Mouse (Mus musculus): ENCODE results near the gene Grip1. TPM values are rescaled to one million over a fixed set of nuclear protein-coding genes. Genes with fewer than 3 reads are reported as not detected.

Grip1 gene
- total and polyA plus RNA-seq, 3 experiments = 0.31 to 0.45 (median 0.42) TPM

- WGBS = 56% methylated on average over 7 of the region's 7 CpGs
- Histone ChIP-seq H3K4me3 (no peak overlapping the region), H3K9ac (ENCODE audit: low read depth, low read length) (no peak overlapping the region), H3K27me3 (ENCODE audit: control insufficient read depth, insufficient read depth, low read length) (no peaks in the 10 kb centered on the region), H3K36me3 (ENCODE audit: control insufficient read depth, insufficient read depth, low read length) (no peaks in the 10 kb centered on the region), H3K4me1 (ENCODE audit: control insufficient read depth, insufficient read depth, low read length) (no peaks in the 10 kb centered on the region), H3K79me2 (replicated peaks; ENCODE audit: control insufficient read depth, insufficient read depth, low read length) (no peaks in the 10 kb centered on the region), H3K27ac (no peak overlapping the region)
- intact Hi-C loops (cut with DNase I) = loop anchor here (2.0 kb wide), 1 partner anchor 508 kb away; no protein-coding TSS in a partner anchor
- no peak for DNase-seq
- TF ChIP-seq CTCF (IDR thresholded peaks at IDR 0.05) = no peak
- TF ChIP-seq POLR2A (IDR thresholded peaks at IDR 0.05; ENCODE audit: insufficient read depth, low read depth, low read length) = no peak
- TF ChIP-seq EP300 (IDR thresholded peaks at IDR 0.05; ENCODE audit: insufficient read depth, low read depth, low read length) = no peak
Measured at GRCm38 (mm10) chr10:119608998-119609397, 155.4 kb downstream of the Grip1 start.

- Histone ChIP-seq H3K27ac (no peak overlapping the region), H3K79me2 (replicated peaks; ENCODE audit: control insufficient read depth, insufficient read depth, low read length) (no peaks in the 10 kb centered on the region), H3K4me3 (no peak overlapping the region), H3K27me3 (ENCODE audit: control insufficient read depth, insufficient read depth, low read length) (no peaks in the 10 kb centered on the region), H3K36me3 (ENCODE audit: control insufficient read depth, insufficient read depth, low read length) (no peaks in the 10 kb centered on the region), H3K9ac (ENCODE audit: low read depth, low read length) (no peak overlapping the region), H3K4me1 (ENCODE audit: control insufficient read depth, insufficient read depth, low read length) (peaks cover under 1% of the 10 kb centered on the region; the same call in 1 of the 2 replicates)
- TF ChIP-seq EP300 (IDR thresholded peaks at IDR 0.05; ENCODE audit: insufficient read depth, low read depth, low read length) (no peak), POLR2A (IDR thresholded peaks at IDR 0.05; ENCODE audit: insufficient read depth, low read depth, low read length) (no peak), CTCF (IDR thresholded peaks at IDR 0.05) (peak; percentile 68)
- DNase-seq = peak in 1 of 2 experiments; percentile 30
- intact Hi-C loops (cut with DNase I) = loop anchor here (10.0 kb wide), 1 partner anchor 236 kb away; no protein-coding TSS in a partner anchor
- WGBS = 28% methylated on average over 9 of the region's 9 CpGs
Measured at GRCm38 (mm10) chr10:119610279-119610895, 156.8 kb downstream of the Grip1 start.

- H3K27me3 ChIP-seq (ENCODE audit: control insufficient read depth, insufficient read depth, low read length) = no peaks in the 10 kb centered on the region
- no peak overlapping the region for H3K27ac ChIP-seq
- H3K4me3 ChIP-seq = no peak overlapping the region
- TF ChIP-seq EP300 (IDR thresholded peaks at IDR 0.05; ENCODE audit: insufficient read depth, low read depth, low read length) (no peak), POLR2A (IDR thresholded peaks at IDR 0.05; ENCODE audit: insufficient read depth, low read depth, low read length) (no peak)
- no peaks in the 10 kb centered on the region for H3K36me3 ChIP-seq (ENCODE audit: control insufficient read depth, insufficient read depth, low read length)
- no peak overlapping the region for H3K9ac ChIP-seq (ENCODE audit: low read depth, low read length)
- peaks cover 4% of the 10 kb centered on the region for H3K4me1 ChIP-seq (ENCODE audit: control insufficient read depth, insufficient read depth, low read length)
- DNase-seq = no peak
- no peaks in the 10 kb centered on the region for H3K79me2 ChIP-seq (replicated peaks; ENCODE audit: control insufficient read depth, insufficient read depth, low read length)
- WGBS = 82% methylated on average over 5 of the region's 5 CpGs
- intact Hi-C loops (cut with DNase I) = loop anchor here (10.0 kb wide), 1 partner anchor 237 kb away; no protein-coding TSS in a partner anchor
Measured at GRCm38 (mm10) chr10:119612034-119612433, 158.4 kb downstream of the Grip1 start.

GRCm38 (mm10) chr10:119614726-119615125, 161.1 kb downstream of the Grip1 start:
- WGBS = 24% methylated on average over 7 of the region's 7 CpGs
- Histone ChIP-seq H3K4me1 (ENCODE audit: control insufficient read depth, insufficient read depth, low read length) (peaks cover 4% of the 10 kb centered on the region), H3K36me3 (ENCODE audit: control insufficient read depth, insufficient read depth, low read length) (no peaks in the 10 kb centered on the region), H3K4me3 (no peak overlapping the region), H3K27me3 (ENCODE audit: control insufficient read depth, insufficient read depth, low read length) (no peaks in the 10 kb centered on the region), H3K9ac (ENCODE audit: low read depth, low read length) (no peak overlapping the region), H3K79me2 (replicated peaks; ENCODE audit: control insufficient read depth, insufficient read depth, low read length) (no peaks in the 10 kb centered on the region), H3K27ac (no peak overlapping the region)
- intact Hi-C loops (cut with DNase I) = loop anchor here (10.0 kb wide), 1 partner anchor 240 kb away; no protein-coding TSS in a partner anchor
- no peak for DNase-seq
- no peak for TF ChIP-seq POLR2A (IDR thresholded peaks at IDR 0.05; ENCODE audit: insufficient read depth, low read depth, low read length)

- Histone ChIP-seq H3K9ac (ENCODE audit: low read depth, low read length) (no peak overlapping the region), H3K4me1 (ENCODE audit: control insufficient read depth, insufficient read depth, low read length) (peaks cover 4% of the 10 kb centered on the region), H3K4me3 (no peak overlapping the region), H3K27ac (no peak overlapping the region), H3K36me3 (ENCODE audit: control insufficient read depth, insufficient read depth, low read length) (no peaks in the 10 kb centered on the region), H3K79me2 (replicated peaks; ENCODE audit: control insufficient read depth, insufficient read depth, low read length) (no peaks in the 10 kb centered on the region), H3K27me3 (ENCODE audit: control insufficient read depth, insufficient read depth, low read length) (no peaks in the 10 kb centered on the region)
- intact Hi-C loops (cut with DNase I) = loop anchor here (10.0 kb wide), 1 partner anchor 241 kb away; no protein-coding TSS in a partner anchor
- TF ChIP-seq CTCF (IDR thresholded peaks at IDR 0.05) (no peak), POLR2A (IDR thresholded peaks at IDR 0.05; ENCODE audit: insufficient read depth, low read depth, low read length) (no peak), EP300 (IDR thresholded peaks at IDR 0.05; ENCODE audit: insufficient read depth, low read depth, low read length) (no peak)
- peak; percentile 74 to 79 for DNase-seq
- WGBS = 60% methylated on average over 14 of the region's 14 CpGs
Measured at GRCm38 (mm10) chr10:119615240-119615885, 161.7 kb downstream of the Grip1 start.

- intact Hi-C loops (cut with DNase I) = loop anchor here (10.0 kb wide), 1 partner anchor 241 kb away; no protein-coding TSS in a partner anchor
- no peaks in the 10 kb centered on the region for H3K27me3 ChIP-seq (ENCODE audit: control insufficient read depth, insufficient read depth, low read length)
- no peaks in the 10 kb centered on the region for H3K36me3 ChIP-seq (ENCODE audit: control insufficient read depth, insufficient read depth, low read length)
- H3K9ac ChIP-seq (ENCODE audit: low read depth, low read length) = no peak overlapping the region
- no peaks in the 10 kb centered on the region for H3K79me2 ChIP-seq (replicated peaks; ENCODE audit: control insufficient read depth, insufficient read depth, low read length)
- no peak for TF ChIP-seq EP300 (IDR thresholded peaks at IDR 0.05; ENCODE audit: insufficient read depth, low read depth, low read length)
- no peak for TF ChIP-seq CTCF (IDR thresholded peaks at IDR 0.05)
- no peak for TF ChIP-seq POLR2A (IDR thresholded peaks at IDR 0.05; ENCODE audit: insufficient read depth, low read depth, low read length)
- 85% methylated on average over 3 of the region's 3 CpGs for WGBS
- no peak overlapping the region for H3K27ac ChIP-seq
- H3K4me3 ChIP-seq = no peak overlapping the region
- no peak for DNase-seq
- peaks cover 4% of the 10 kb centered on the region for H3K4me1 ChIP-seq (ENCODE audit: control insufficient read depth, insufficient read depth, low read length)
Measured at GRCm38 (mm10) chr10:119616078-119616477, 162.4 kb downstream of the Grip1 start.
